Mouse (Mus musculus) R1 (cell line): ENCODE measurements at regions not wholly inside any gene's neighbourhood (a gene's known extent, or its start where the extent isn't known, plus 50 kb on each side); places are given as distances from the start of the nearest gene placed in this dataset.

ENCODE experiments used
- DNase-seq: peaks from one replicate; pipeline ENCODE4 v3.0.0-alpha.2; 2018; ENCODE audit warnings: low read depth, low spot score

DNA sequence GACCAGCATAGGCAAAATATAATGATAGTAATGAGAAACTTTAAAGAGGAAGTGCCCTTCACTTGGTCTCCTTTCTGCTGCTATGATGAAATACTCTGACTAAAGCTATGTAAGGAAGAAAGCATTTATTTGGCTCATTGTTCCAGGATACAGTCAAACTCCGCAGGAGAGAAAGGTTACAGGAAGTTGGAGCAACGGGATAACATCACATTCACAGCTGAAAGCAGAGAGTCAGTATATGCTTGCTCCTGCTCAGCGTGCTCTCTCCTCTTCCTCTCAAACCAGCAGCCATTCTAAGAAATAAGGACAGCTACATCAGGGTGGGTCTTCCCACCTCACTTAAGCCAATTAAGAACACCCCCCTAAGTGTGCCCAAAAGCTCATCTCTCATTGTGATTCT lies 98.9 kb upstream of the Syt10 start:
- DNase-seq: peak; percentile 10

DNA sequence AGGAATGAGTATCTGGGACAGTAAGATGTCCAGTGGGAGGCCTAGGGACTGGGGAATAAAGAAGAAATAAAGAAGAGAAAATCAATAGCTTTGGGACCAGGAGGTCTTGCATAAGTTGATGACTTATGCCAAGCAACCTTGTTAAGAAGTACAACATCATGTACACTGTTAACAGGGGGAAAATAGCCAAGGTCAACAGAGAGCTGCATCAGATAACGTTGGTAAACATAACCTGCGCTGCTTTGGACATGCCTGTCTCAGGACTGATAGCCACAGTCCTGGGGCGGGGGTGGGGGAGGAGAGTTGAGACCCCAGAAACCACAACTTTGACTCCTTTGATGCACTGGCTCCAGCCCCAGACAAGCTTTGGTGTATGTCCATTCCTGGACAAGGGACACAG lies 90.7 kb upstream of the Syt10 start:
- no peak for DNase-seq

GRCm38 (mm10) chr15:89915587-89915986 lies 73.9 kb upstream of the Syt10 start:
- DNase-seq: peak; percentile 2

DNA sequence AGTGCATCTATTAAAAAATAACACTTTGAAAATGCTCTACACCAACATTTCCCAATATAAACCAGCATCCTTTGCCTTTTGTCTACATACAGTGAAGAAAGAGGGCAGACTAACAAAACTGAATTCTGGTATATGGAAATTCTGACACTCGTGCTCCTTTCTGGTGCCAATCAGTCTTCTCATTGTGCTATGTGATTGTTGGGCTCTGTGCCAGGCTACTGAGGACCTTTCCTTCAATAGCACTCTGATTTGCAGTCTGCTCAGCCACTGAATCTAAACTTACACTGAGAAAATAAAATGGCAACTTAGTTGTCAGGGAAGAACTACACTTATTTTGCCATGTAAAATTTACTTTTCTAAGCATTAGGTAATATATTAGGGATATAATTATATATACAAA lies 61.4 kb upstream of the Syt10 start:
- DNase-seq: no peak

DNA sequence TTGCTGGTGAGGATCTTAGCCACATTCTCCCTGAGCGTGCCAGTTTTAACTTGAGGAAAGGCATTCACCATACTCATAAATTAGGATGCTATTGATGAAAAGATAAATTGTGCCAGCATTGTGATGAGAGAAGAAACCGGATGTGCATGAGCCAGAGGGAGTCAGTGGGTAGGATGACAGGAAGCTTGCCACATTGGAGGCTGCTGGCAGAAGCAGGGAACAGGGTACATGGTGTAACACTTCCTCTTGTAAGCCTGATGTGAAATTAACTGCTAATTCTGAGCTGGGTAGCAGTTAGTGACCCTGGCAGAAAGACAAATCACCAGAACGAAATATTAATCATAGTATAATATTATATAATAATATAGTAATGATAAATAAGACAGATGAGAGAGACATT lies 52.0 kb upstream of the Syt10 start:
- DNase-seq: no peak
